In the genomic region with DNA sequence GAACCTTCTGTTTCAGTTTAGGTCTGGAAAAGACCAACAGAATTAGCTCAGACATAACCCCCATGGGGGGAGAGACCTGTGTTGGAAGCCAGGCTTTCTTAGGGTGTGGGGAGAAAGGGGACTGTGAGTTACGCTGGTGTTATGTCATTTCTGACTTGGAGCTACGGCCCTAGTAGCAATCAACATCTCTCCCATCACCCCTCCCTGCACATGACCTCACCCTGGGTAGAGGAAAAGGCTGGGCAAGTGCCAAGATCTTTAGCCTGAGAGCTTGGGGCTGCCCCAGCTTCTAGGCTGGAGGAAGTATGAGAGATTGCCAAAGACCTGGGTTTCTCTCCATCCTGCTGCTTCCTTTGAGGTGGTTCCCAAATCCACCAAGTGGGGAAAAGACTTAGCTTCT, we compare ENCODE assay signal across 10 mouse cellular contexts. TPM values are rescaled to one million over a fixed set of nuclear protein-coding genes. Genes with fewer than 3 reads are reported as not detected.
DNase-seq lines count a peak whose midpoint lies in the region; ATAC-seq and TF ChIP-seq lines count a peak whose summit lies in the region.
"Had no signal": no experiment of that assay in that cellular context is flagged by ENCODE, and none has a peak within 500 bp of the region (broad histone marks: within the 10 kb centered on the region; RNA-seq: fewer than 3 reads in every experiment).

No protein-coding gene starts in this region.

- H3K27ac ChIP-seq in CH12.LX (ENCODE audit: insufficient read depth, low read depth), result peak overlapping the region; percentile 24
- no peak overlapping the region for H3K27ac ChIP-seq in lung, embryonic 16.5 days (ENCODE audit: low read length)
- H3K27ac ChIP-seq in embryonic facial prominence, embryonic 10.5 days (replicated peaks), result no peak overlapping the region
- H3K27ac ChIP-seq: lung, embryonic 15.5 days had no signal

- 28% methylated on average over 2 of the region's 2 CpGs for WGBS in lung, embryonic 16.5 days
- WGBS in embryonic facial prominence, embryonic 10.5 days, result 80% methylated on average over 2 of the region's 2 CpGs

- TF ChIP-seq CTCF in CH12.LX (conservative IDR thresholded peaks at IDR 0.05 in 1 of 2, IDR thresholded peaks at IDR 0.05 in 1 of 2; ENCODE audit: low read depth in 2 of 2, low read length in 2 of 2) (no peak), Patski (IDR thresholded peaks at IDR 0.05) (no peak)

- CTCF ChIA-PET in Patski (lab: Charles Lee), result interaction anchor here (1.0 to 1.6 kb wide), 3 partner anchors 11 to 21 kb away, joined by 3 to 5 read pairs (median 3); no protein-coding TSS in a partner anchor

- TF ChIP-seq EP300 in CH12.LX (IDR thresholded peaks at IDR 0.05; ENCODE audit: low read length), result peak; percentile 51

- H3K79me2 ChIP-seq in CH12.LX (replicated peaks; ENCODE audit: control insufficient read depth, extremely low read depth, insufficient read depth, poor library complexity, severe bottlenecking), result no peaks in the 10 kb centered on the region

- peak; percentile 54 for ATAC-seq in Patski
- 0 out of 2 replicates have a peak, but pooled peaks have one; percentile 43 for ATAC-seq in lung, embryonic 16.5 days (ENCODE audit: low read depth)

- peak; percentile 4 for TF ChIP-seq RAD21 in CH12.LX (IDR thresholded peaks at IDR 0.05; ENCODE audit: low read depth, low read length)

- POLR2A ChIA-PET in Patski (lab: Charles Lee), result interaction anchor here (0.8 kb wide), 1 partner anchor 17 kb away, joined by 3 read pairs; no protein-coding TSS in a partner anchor

- H3K27me3 ChIP-seq in CH12.LX (replicated peaks), result no peaks in the 10 kb centered on the region
- no peaks in the 10 kb centered on the region for H3K27me3 ChIP-seq in Patski
- no peaks in the 10 kb centered on the region for H3K27me3 ChIP-seq in lung, embryonic 16.5 days (ENCODE audit: control insufficient read depth, insufficient read depth, low read depth, low read length)
- H3K27me3 ChIP-seq in embryonic facial prominence, embryonic 10.5 days (replicated peaks; ENCODE audit: low read depth, poor library complexity, severe bottlenecking), result no peaks in the 10 kb centered on the region
- H3K27me3 ChIP-seq: lung, embryonic 15.5 days had no signal

- no peak overlapping the region for H3K4me3 ChIP-seq in CH12.LX (replicated peaks in 1 of 3; ENCODE audit: low read depth in 2 of 3, low read length in 2 of 3, poor library complexity in 1 of 3)
- H3K4me3 ChIP-seq in lung, embryonic 16.5 days (ENCODE audit: low read length), result no peak overlapping the region
- no peak overlapping the region for H3K4me3 ChIP-seq in embryonic facial prominence, embryonic 10.5 days
- H3K4me3 ChIP-seq: lung, embryonic 15.5 days had no signal

- no peak overlapping the region for H3K9ac ChIP-seq in CH12.LX (ENCODE audit: insufficient read depth, low read depth)
- H3K9ac ChIP-seq in lung, embryonic 16.5 days (ENCODE audit: low read length), result no peak overlapping the region
- H3K9ac ChIP-seq: lung, embryonic 15.5 days had no signal

- peak overlapping the region; percentile 26; the same call in 1 of the 2 replicates for H3K4me2 ChIP-seq in CH12.LX (ENCODE audit: insufficient read depth, low read depth, poor library complexity, severe bottlenecking)
- H3K4me2 ChIP-seq in lung, embryonic 16.5 days (ENCODE audit: low read depth, low read length), result no peak overlapping the region
- H3K4me2 ChIP-seq: lung, embryonic 15.5 days had no signal

- no peak for TF ChIP-seq POLR2A in CH12.LX (IDR thresholded peaks at IDR 0.05; ENCODE audit: low read depth, low read length)

- DNase-seq in CH12.LX (ENCODE audit: extremely low read depth), result peak; percentile 84
- no peak for DNase-seq in Patski (ENCODE audit: low read depth, low spot score)
- peak; percentile 65 for DNase-seq in gastrocnemius, adult 18-20 months (ENCODE audit: low spot score)
- DNase-seq in frontal cortex, postnatal 10 days (ENCODE audit: low spot score in 2 of 2), result no peak
- DNase-seq in embryonic facial prominence, embryonic 10.5 days (ENCODE audit: low spot score), result no peak
- DNase-seq in frontal cortex, adult 2 months (ENCODE audit: extremely low spot score in 1 of 2, low spot score in 1 of 2), result no peak
- DNase-seq: retina, postnatal 1 day had no signal

- H3K9me3 ChIP-seq in CH12.LX (replicated peaks; ENCODE audit: low read length), result no peaks in the 10 kb centered on the region
- no peaks in the 10 kb centered on the region for H3K9me3 ChIP-seq in lung, embryonic 16.5 days (ENCODE audit: control insufficient read depth, low read length)
- H3K9me3 ChIP-seq in embryonic facial prominence, embryonic 10.5 days, result no peaks in the 10 kb centered on the region
- H3K9me3 ChIP-seq: lung, embryonic 15.5 days had no signal

- in situ Hi-C loops in CH12.LX (cut with MboI; ENCODE audit: low pct_ligation_motif_present, low pct_unique_long_range_greater_than_20kb, low sequenced_read_pairs) (no loop called here), Patski (cut with MboI; ENCODE audit: low pct_unique_long_range_greater_than_20kb) (no loop called here)

- peaks cover 29 to 38% of the 10 kb centered on the region in 2 experiments for H3K4me1 ChIP-seq in CH12.LX (ENCODE audit: control insufficient read depth in 1 of 2, insufficient read depth in 2 of 2)
- H3K4me1 ChIP-seq in lung, embryonic 16.5 days (replicated peaks; ENCODE audit: control insufficient read depth, insufficient read depth, low read length), result 0 out of 2 replicates have a peak, but pooled peaks cover 3% of the 10 kb centered on the region
- no peaks in the 10 kb centered on the region for H3K4me1 ChIP-seq in embryonic facial prominence, embryonic 10.5 days

- no peaks in the 10 kb centered on the region for H3K36me3 ChIP-seq in CH12.LX (replicated peaks in 1 of 2; ENCODE audit: control insufficient read depth in 1 of 2, insufficient read depth in 1 of 2, low read length in 1 of 2)
- no peaks in the 10 kb centered on the region for H3K36me3 ChIP-seq in lung, embryonic 16.5 days (ENCODE audit: control insufficient read depth, insufficient read depth, low read length)
- no peaks in the 10 kb centered on the region for H3K36me3 ChIP-seq in embryonic facial prominence, embryonic 10.5 days (replicated peaks)
- H3K36me3 ChIP-seq: lung, embryonic 15.5 days had no signal

- dilution Hi-C loops in CH12.LX (cut with MboI; ENCODE audit: extremely low pct_ligation_motif_present, extremely low pct_unique_long_range_greater_than_20kb, low sequenced_read_pairs), result no loop called here

TF ChIP-seq in CH12.LX, 34 proteins besides CTCF, POLR2A, EP300 and RAD21 (continues in another document):
- TF ChIP-seq HCFC1 (IDR thresholded peaks at IDR 0.05; ENCODE audit: low read depth, low read length) (no peak), TCF12 (IDR thresholded peaks at IDR 0.05; ENCODE audit: low read depth, low read length) (peak; percentile 54; the same call in 1 of the 2 replicates), ELF1 (IDR thresholded peaks at IDR 0.05; ENCODE audit: low read depth, low read length) (no peak), GABPA (IDR thresholded peaks at IDR 0.05; ENCODE audit: insufficient replicate concordance, low read depth, low read length) (no peak), SMC3 (IDR thresholded peaks at IDR 0.05; ENCODE audit: low read depth, low read length) (no peak), CHD1 (IDR thresholded peaks at IDR 0.05; ENCODE audit: low read depth, low read length) (no peak), SIN3A (IDR thresholded peaks at IDR 0.05; ENCODE audit: low read length) (no peak), USF2 (conservative IDR thresholded peaks at IDR 0.05; ENCODE audit: low read depth, low read length) (no peak), BHLHE40 (IDR thresholded peaks at IDR 0.05; ENCODE audit: low read depth, low read length) (peak; percentile 93), UBTF (IDR thresholded peaks at IDR 0.05; ENCODE audit: low read depth, low read length) (no peak), POLR2AphosphoS2 (IDR thresholded peaks at IDR 0.05; ENCODE audit: low read depth, low read length) (no peak), PAX5 (IDR thresholded peaks at IDR 0.05; ENCODE audit: low read length) (no peak), NELFE (IDR thresholded peaks at IDR 0.05; ENCODE audit: low read depth, low read length) (no peak), MAFK (IDR thresholded peaks at IDR 0.05; ENCODE audit: insufficient replicate concordance, low read length) (no peak), JUN (IDR thresholded peaks at IDR 0.05; ENCODE audit: insufficient read depth, low read depth, low read length) (peak; percentile 78), CHD2 (IDR thresholded peaks at IDR 0.05; ENCODE audit: low read length) (peak; percentile 47; the same call in 1 of the 2 replicates), USF1 (IDR thresholded peaks at IDR 0.05; ENCODE audit: low read depth, low read length) (peak; percentile 55), ZNF384 (IDR thresholded peaks at IDR 0.05; ENCODE audit: low read depth, low read length) (no peak), IRF4 (IDR thresholded peaks at IDR 0.05; ENCODE audit: low read depth, low read length) (peak; percentile 73; the same call in 1 of the 2 replicates), MAZ (IDR thresholded peaks at IDR 0.05; ENCODE audit: low read depth, low read length) (peak; percentile 92), ZMIZ1 (IDR thresholded peaks at IDR 0.05; ENCODE audit: low read depth, low read length) (no peak), ETS1 (conservative IDR thresholded peaks at IDR 0.05; ENCODE audit: low read depth, low read length) (peak; percentile 84), JUND (conservative IDR thresholded peaks at IDR 0.05; ENCODE audit: low read depth, low read length) (0 out of 2 replicates have a peak, but pooled peaks have one; percentile 62), TBP (conservative IDR thresholded peaks at IDR 0.05; ENCODE audit: low read depth, low read length) (no peak)

RNA-seq across cellular contexts. Expression of gene Csf2, which starts 12.5 kb away (rescaled TPM):
- total RNA-seq in CH12.LX (2012; rRNA removed) (1.9 and 2.6 TPM in 2 replicates), CH12.LX (2014; rRNA removed) (1.4 and 2.4 TPM in 2 replicates)
- polyA plus RNA-seq in CH12.LX (2012; ENCODE audit: insufficient read length, low read depth) (0.79 and 0.83 TPM in 2 replicates), Patski (2021) (0.17 TPM)
- not detected for total RNA-seq in gastrocnemius, adult 18-20 months (2021)
- polyA plus RNA-seq in lung, embryonic 16.5 days (2015; fragmentation: Nextera tagmentation; extraction: Ambion mirVana), result 1.2 and 2.5 TPM in 2 replicates
- not detected in 2 replicates for polyA plus RNA-seq in embryonic facial prominence, embryonic 10.5 days (2016; fragmentation: Nextera tagmentation; extraction: Ambion mirVana)
- polyA plus RNA-seq in frontal cortex, adult 2 months (2012; rRNA removed), result not detected in 2 replicates

RNA-seq across cellular contexts. Expression of gene Il3, which starts 30.1 kb away (rescaled TPM):
- total RNA-seq in CH12.LX (2012; rRNA removed) (2.7 and 4.8 TPM in 2 replicates), CH12.LX (2014; rRNA removed) (1.5 and 1.9 TPM in 2 replicates)
- polyA plus RNA-seq in CH12.LX (2012; ENCODE audit: insufficient read length, low read depth) (1.3 and 3.5 TPM in 2 replicates), Patski (2021) (not detected)
- total RNA-seq in gastrocnemius, adult 18-20 months (2021), result not detected
- polyA plus RNA-seq in lung, embryonic 16.5 days (2015; fragmentation: Nextera tagmentation; extraction: Ambion mirVana), result not detected in 2 replicates
- not detected in 2 replicates for polyA plus RNA-seq in embryonic facial prominence, embryonic 10.5 days (2016; fragmentation: Nextera tagmentation; extraction: Ambion mirVana)
- not detected in 2 replicates for polyA plus RNA-seq in frontal cortex, adult 2 months (2012; rRNA removed)
- polyA plus RNA-seq: large intestine, adult 2 months; lung, embryonic 15.5 days had no signal

Comparison
In these comparisons a context has a peak if more than half of its experiments do, and no peak if none do; other contexts are left out.
1. DNase-seq: peak in CH12.LX (single experiment) and gastrocnemius, adult 18-20 months (single experiment); none in Patski (single experiment), frontal cortex, postnatal 10 days (0 of 2), embryonic facial prominence, embryonic 10.5 days (single experiment) and frontal cortex, adult 2 months (0 of 2).